Mouse (Mus musculus): Measurements from ENCODE around the gene Eri3. TPM values are rescaled to one million over a fixed set of nuclear protein-coding genes. Genes with fewer than 3 reads are reported as not detected.

Eri3 gene
- 17.2 and 18.5 TPM in 2 replicates for polyA plus RNA-seq (2012; rRNA removed)

GRCm38 (mm10) chr4:117550140-117550851 is at the start of gene Eri3:
Eri3 (plus strand) TSS chr4:117550365.

GRCm38 (mm10) chr4:117681931-117682461 is 131.8 kb downstream of the Eri3 start, which contains the start of gene Dmap1:
Dmap1 (minus strand) TSS chr4:117682273.

Other genes starting within 250 kb of the Eri3 start
- 31.7 and 32.5 TPM in 2 replicates for gene Rnf220, start 53.3 kb upstream of the Eri3 start, polyA plus RNA-seq (2012; rRNA removed)
- 14.8 and 15.2 TPM in 2 replicates for gene Dmap1, start 131.9 kb downstream of the Eri3 start, polyA plus RNA-seq (2012; rRNA removed)
- gene Gm12845, start 174.0 kb downstream of the Eri3 start, polyA plus RNA-seq (2012; rRNA removed): not detected in 2 replicates
- not detected in 2 replicates for gene Klf17, start 215.3 kb downstream of the Eri3 start, polyA plus RNA-seq (2012; rRNA removed)

All from liver, embryonic 14 days (tissue).